Mouse (Mus musculus) right cerebral cortex, adult 18-20 months (tissue): ENCODE measurements around the gene Exoc3.

Experiments
- DNase-seq: peaks from one replicate; pipeline ENCODE4 v3.0.0; 2022; ENCODE audit warnings: mixed read lengths

Gene Exoc3

GRCm38 (mm10) chr13:74208317-74208985 lies at the start of gene Exoc3:
Gene Exoc3 (minus strand): TSS chr13:74208732.
- DNase-seq: peak; percentile 94

GRCm38 (mm10) chr13:74246494-74246893 lies 38.0 kb upstream of the Exoc3 start:
- no peak for DNase-seq

- DNase-seq: no peak
Measured at GRCm38 (mm10) chr13:74245899-74246231, 37.3 kb upstream of the Exoc3 start.

- DNase-seq: peak; percentile 71
Measured at GRCm38 (mm10) chr13:74245214-74245898, 36.8 kb upstream of the Exoc3 start.

- no peak for DNase-seq
Measured at GRCm38 (mm10) chr13:74237574-74237973, 29.0 kb upstream of the Exoc3 start.

GRCm38 (mm10) chr13:74220659-74221058 lies 12.1 kb upstream of the Exoc3 start:
- no peak for DNase-seq

GRCm38 (mm10) chr13:74218441-74218840 lies 9.9 kb upstream of the Exoc3 start:
- no peak for DNase-seq

GRCm38 (mm10) chr13:74208986-74209345 lies 434 bp upstream of the Exoc3 start:
- peak; percentile 24 for DNase-seq

- DNase-seq: no peak
Measured at GRCm38 (mm10) chr13:74196451-74196850, 12.1 kb downstream of the Exoc3 start.

GRCm38 (mm10) chr13:74192613-74193012 lies 15.9 kb downstream of the Exoc3 start:
- DNase-seq: no peak

- no peak for DNase-seq
Measured at GRCm38 (mm10) chr13:74183011-74183695, 25.4 kb downstream of the Exoc3 start.

GRCm38 (mm10) chr13:74172036-74172435 lies 36.5 kb downstream of the Exoc3 start:
- no peak for DNase-seq

GRCm38 (mm10) chr13:74169446-74170164 lies 38.9 kb downstream of the Exoc3 start:
- DNase-seq: peak; percentile 55

- DNase-seq: no peak
Measured at GRCm38 (mm10) chr13:74167492-74167891, 41.0 kb downstream of the Exoc3 start.

GRCm38 (mm10) chr13:74167057-74167413 lies 41.5 kb downstream of the Exoc3 start:
- no peak for DNase-seq

GRCm38 (mm10) chr13:74166348-74167056 lies 42.0 kb downstream of the Exoc3 start:
- peak; percentile 34 for DNase-seq

- no peak for DNase-seq
Measured at GRCm38 (mm10) chr13:74147327-74147726, 61.2 kb downstream of the Exoc3 start.

- no peak for DNase-seq
Measured at GRCm38 (mm10) chr13:74145983-74146622, 62.4 kb downstream of the Exoc3 start.

- no peak for DNase-seq
Measured at GRCm38 (mm10) chr13:74144120-74144884, 64.2 kb downstream of the Exoc3 start.

GRCm38 (mm10) chr13:74143282-74143681 lies 65.2 kb downstream of the Exoc3 start:
- DNase-seq: no peak

GRCm38 (mm10) chr13:74140793-74141192 lies 67.7 kb downstream of the Exoc3 start:
- DNase-seq: no peak
